Mouse (Mus musculus): ENCODE data around the gene Syt11. TPM values are rescaled to one million over a fixed set of nuclear protein-coding genes. Genes with fewer than 3 reads are reported as not detected.
"Not testable (repeated sequence)": the region's sequence is repeated elsewhere in the genome, so short reads cannot be mapped to it uniquely, and the experiment has no call there.

Gene Syt11
- polyA plus RNA-seq, 1 experiment, result 6.1 TPM

DNA sequence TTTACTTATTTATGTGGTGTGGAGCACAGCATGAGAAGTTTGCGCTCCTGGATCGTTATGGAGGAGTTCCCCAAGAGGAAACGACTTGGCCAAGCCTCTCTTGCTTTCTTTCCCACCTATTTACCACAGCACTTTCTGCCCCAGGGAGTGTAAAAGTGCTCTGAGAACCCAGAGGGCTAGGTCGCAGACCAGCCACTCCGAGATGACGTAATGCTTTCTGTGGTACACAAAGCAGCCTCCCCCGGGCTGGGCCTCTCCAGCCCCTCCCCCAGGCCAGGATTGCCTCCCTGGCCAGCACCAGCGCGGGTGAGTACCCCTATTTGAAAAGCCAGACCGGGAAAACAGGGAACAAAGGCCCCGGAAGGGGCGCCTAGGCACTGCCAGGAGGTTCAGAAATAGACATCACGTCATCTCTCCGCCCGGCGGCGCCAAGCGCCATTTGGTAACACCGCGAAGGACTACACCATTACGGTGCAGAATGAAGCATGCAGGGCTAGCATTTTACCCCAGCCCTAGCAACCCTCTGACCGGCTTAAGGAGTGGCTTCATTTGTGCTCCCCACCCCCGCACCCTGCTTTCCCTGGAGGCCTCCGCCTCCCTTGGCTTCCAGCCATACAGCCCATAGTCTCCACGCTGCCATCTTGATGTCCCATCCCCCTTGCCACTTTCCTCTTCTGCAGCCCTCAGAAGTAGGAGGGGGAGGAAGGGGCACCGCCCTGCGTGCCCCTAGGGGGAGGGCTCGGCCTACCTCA lies 3.6 kb downstream of the Syt11 start:
- H3ac ChIP-seq (ENCODE audit: control insufficient read depth, insufficient read length, low read depth); H3K79me3 ChIP-seq (ENCODE audit: low read depth); H3K4me3 ChIP-seq (ENCODE audit: insufficient read depth, poor library complexity, severe bottlenecking); H3K36me3 ChIP-seq (ENCODE audit: control insufficient read depth, insufficient read depth); H3K27me3 ChIP-seq (ENCODE audit: control insufficient read depth, insufficient read depth, insufficient read length); H3K79me2 ChIP-seq (ENCODE audit: control insufficient read depth, insufficient read depth): not testable (repeated sequence)

DNA sequence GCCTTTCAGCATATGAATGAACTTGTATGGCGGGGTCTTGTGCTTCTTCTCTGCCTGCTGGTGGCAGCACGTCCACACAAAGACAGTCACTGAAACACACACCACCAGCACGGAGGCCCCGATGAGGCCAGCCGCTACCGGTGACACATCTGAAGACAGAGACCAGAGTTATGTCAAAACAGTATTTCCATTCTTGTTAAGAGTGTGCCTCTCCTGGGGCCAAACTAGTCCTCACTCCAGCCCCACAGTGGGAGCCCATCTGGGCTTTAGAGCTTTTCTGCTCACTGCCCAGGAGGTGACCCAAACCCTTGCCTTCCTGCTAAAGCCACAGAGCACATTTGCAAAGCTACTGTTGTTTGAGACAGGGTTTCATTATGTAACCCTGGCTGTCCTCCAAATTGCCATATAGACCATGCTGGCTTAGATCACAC lies 12.5 kb downstream of the Syt11 start:
- TF ChIP-seq CEBPB (IDR thresholded peaks at IDR 0.05; ENCODE audit: low read depth), result no peak
- no peak for TF ChIP-seq MYOD1 (IDR thresholded peaks at IDR 0.05; ENCODE audit: control insufficient read depth, insufficient read length, low read depth)
- no peak for TF ChIP-seq MYOG (IDR thresholded peaks at IDR 0.05; ENCODE audit: control insufficient read depth, extremely low read depth, insufficient read length)
- TF ChIP-seq FOSL1 (IDR thresholded peaks at IDR 0.05; ENCODE audit: insufficient read depth, low read length, poor library complexity, severe bottlenecking), result no peak
- no peak for TF ChIP-seq MAX (IDR thresholded peaks at IDR 0.05)
- no peak for TF ChIP-seq USF1 (IDR thresholded peaks at IDR 0.05; ENCODE audit: low read depth)
- no peak for TF ChIP-seq CTCF (IDR thresholded peaks at IDR 0.05; ENCODE audit: control insufficient read depth, insufficient read depth, insufficient read length)
- H3K79me3 ChIP-seq (ENCODE audit: low read depth), result no peaks in the 10 kb centered on the region
- H3ac ChIP-seq (ENCODE audit: control insufficient read depth, insufficient read length, low read depth), result no peak overlapping the region
- H3K4me3 ChIP-seq (ENCODE audit: insufficient read depth, poor library complexity, severe bottlenecking), result no peak overlapping the region
- H3K27me3 ChIP-seq (ENCODE audit: control insufficient read depth, insufficient read depth, insufficient read length), result no peaks in the 10 kb centered on the region
- no peaks in the 10 kb centered on the region for H3K79me2 ChIP-seq (ENCODE audit: control insufficient read depth, insufficient read depth)
- H3K36me3 ChIP-seq (ENCODE audit: control insufficient read depth, insufficient read depth), result no peaks in the 10 kb centered on the region

DNA sequence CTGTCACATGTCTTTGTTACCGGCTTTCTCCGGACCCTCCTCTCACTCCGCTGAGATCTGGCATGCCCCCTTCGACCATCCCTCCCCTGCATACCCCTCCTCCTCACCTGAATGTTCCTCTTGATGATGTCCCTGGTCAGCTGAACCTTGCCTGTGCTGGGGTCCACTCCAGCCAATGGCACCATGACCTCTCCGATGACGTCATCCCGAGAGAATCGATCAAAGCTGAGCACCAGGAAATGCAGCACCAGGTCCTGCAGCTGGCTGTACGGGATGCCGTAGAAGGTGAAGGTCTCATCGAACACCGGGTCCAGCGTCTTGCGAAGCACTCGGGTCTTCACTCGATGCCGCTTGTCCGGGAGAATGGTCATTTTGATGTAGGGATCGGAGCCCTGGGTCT lies 13.3 kb downstream of the Syt11 start:
- H3K27me3 ChIP-seq (ENCODE audit: control insufficient read depth, insufficient read depth, insufficient read length), result no peaks in the 10 kb centered on the region
- no peak overlapping the region for H3ac ChIP-seq (ENCODE audit: control insufficient read depth, insufficient read length, low read depth)
- no peak overlapping the region for H3K4me3 ChIP-seq (ENCODE audit: insufficient read depth, poor library complexity, severe bottlenecking)
- H3K79me3 ChIP-seq (ENCODE audit: low read depth), result no peaks in the 10 kb centered on the region
- H3K79me2 ChIP-seq (ENCODE audit: control insufficient read depth, insufficient read depth), result no peaks in the 10 kb centered on the region
- TF ChIP-seq MYOD1 (IDR thresholded peaks at IDR 0.05; ENCODE audit: control insufficient read depth, insufficient read length, low read depth), result no peak
- TF ChIP-seq FOSL1 (IDR thresholded peaks at IDR 0.05; ENCODE audit: insufficient read depth, low read length, poor library complexity, severe bottlenecking), result no peak
- TF ChIP-seq MYOG (IDR thresholded peaks at IDR 0.05; ENCODE audit: control insufficient read depth, extremely low read depth, insufficient read length), result no peak
- TF ChIP-seq CEBPB (IDR thresholded peaks at IDR 0.05; ENCODE audit: low read depth), result no peak
- TF ChIP-seq CTCF (IDR thresholded peaks at IDR 0.05; ENCODE audit: control insufficient read depth, insufficient read depth, insufficient read length), result no peak
- TF ChIP-seq USF1 (IDR thresholded peaks at IDR 0.05; ENCODE audit: low read depth), result no peak
- no peak for TF ChIP-seq MAX (IDR thresholded peaks at IDR 0.05)
- H3K36me3 ChIP-seq (ENCODE audit: control insufficient read depth, insufficient read depth), result no peaks in the 10 kb centered on the region

DNA sequence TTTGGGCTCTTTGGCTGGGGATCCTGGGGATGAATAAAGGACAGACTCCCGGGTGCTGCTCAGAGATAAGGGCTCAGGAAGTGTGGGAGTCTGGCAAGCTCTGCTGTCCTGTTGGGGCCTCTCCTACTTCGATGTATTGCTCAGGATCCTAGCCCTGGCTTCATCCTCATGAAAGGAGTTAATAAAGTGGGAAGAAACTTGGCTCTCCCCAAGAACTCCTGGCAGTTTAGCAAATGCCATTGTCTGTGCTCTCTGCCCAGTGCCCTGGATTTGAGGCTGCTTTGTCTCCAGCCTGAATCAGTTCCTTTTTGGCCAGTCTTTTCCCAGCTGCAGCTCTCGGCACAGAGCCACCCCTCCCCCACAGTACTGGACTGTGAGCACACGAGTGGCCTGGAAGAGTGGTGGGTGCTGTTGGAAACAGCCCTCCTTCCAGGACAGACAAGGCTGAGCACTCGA lies 16.9 kb downstream of the Syt11 start:
- no peaks in the 10 kb centered on the region for H3K79me3 ChIP-seq (ENCODE audit: low read depth)
- no peak overlapping the region for H3ac ChIP-seq (ENCODE audit: control insufficient read depth, insufficient read length, low read depth)
- no peaks in the 10 kb centered on the region for H3K27me3 ChIP-seq (ENCODE audit: control insufficient read depth, insufficient read depth, insufficient read length)
- H3K4me3 ChIP-seq (ENCODE audit: insufficient read depth, poor library complexity, severe bottlenecking), result no peak overlapping the region
- H3K79me2 ChIP-seq (ENCODE audit: control insufficient read depth, insufficient read depth), result no peaks in the 10 kb centered on the region
- H3K36me3 ChIP-seq (ENCODE audit: control insufficient read depth, insufficient read depth), result no peaks in the 10 kb centered on the region
- no peak for TF ChIP-seq FOSL1 (IDR thresholded peaks at IDR 0.05; ENCODE audit: insufficient read depth, low read length, poor library complexity, severe bottlenecking)
- TF ChIP-seq MYOD1 (IDR thresholded peaks at IDR 0.05; ENCODE audit: control insufficient read depth, insufficient read length, low read depth), result no peak
- no peak for TF ChIP-seq CEBPB (IDR thresholded peaks at IDR 0.05; ENCODE audit: low read depth)
- TF ChIP-seq USF1 (IDR thresholded peaks at IDR 0.05; ENCODE audit: low read depth), result no peak
- no peak for TF ChIP-seq CTCF (IDR thresholded peaks at IDR 0.05; ENCODE audit: control insufficient read depth, insufficient read depth, insufficient read length)
- TF ChIP-seq MAX (IDR thresholded peaks at IDR 0.05), result no peak
- no peak for TF ChIP-seq MYOG (IDR thresholded peaks at IDR 0.05; ENCODE audit: control insufficient read depth, extremely low read depth, insufficient read length)

DNA sequence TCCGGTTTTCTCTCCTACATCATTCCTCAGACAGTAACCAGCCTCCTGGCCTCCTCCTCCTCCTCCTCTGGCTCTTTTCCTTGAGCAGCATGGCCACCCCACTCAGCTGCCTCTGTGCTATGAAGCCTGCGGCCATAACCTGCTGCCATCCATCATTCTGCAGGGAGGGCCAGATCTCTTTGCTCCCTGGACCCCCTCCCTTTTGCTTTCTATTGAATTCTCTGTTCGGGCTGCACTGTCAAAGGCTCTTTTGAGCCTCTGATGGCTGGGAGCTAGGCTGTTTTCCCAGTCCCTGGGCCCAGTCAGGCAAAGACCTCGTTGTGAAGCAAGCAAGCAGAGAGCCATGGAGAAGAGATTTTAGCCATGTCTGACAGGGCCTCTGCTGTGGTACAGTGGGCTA lies 18.7 kb downstream of the Syt11 start:
- Histone ChIP-seq H3K27me3 (ENCODE audit: control insufficient read depth, insufficient read depth, insufficient read length) (no peaks in the 10 kb centered on the region), H3K79me2 (ENCODE audit: control insufficient read depth, insufficient read depth) (no peaks in the 10 kb centered on the region), H3K79me3 (ENCODE audit: low read depth) (no peaks in the 10 kb centered on the region), H3ac (ENCODE audit: control insufficient read depth, insufficient read length, low read depth) (no peak overlapping the region), H3K36me3 (ENCODE audit: control insufficient read depth, insufficient read depth) (no peaks in the 10 kb centered on the region), H3K4me3 (ENCODE audit: insufficient read depth, poor library complexity, severe bottlenecking) (no peak overlapping the region)
- TF ChIP-seq CEBPB (IDR thresholded peaks at IDR 0.05; ENCODE audit: low read depth) (no peak), USF1 (IDR thresholded peaks at IDR 0.05; ENCODE audit: low read depth) (no peak), FOSL1 (IDR thresholded peaks at IDR 0.05; ENCODE audit: insufficient read depth, low read length, poor library complexity, severe bottlenecking) (no peak)

DNA sequence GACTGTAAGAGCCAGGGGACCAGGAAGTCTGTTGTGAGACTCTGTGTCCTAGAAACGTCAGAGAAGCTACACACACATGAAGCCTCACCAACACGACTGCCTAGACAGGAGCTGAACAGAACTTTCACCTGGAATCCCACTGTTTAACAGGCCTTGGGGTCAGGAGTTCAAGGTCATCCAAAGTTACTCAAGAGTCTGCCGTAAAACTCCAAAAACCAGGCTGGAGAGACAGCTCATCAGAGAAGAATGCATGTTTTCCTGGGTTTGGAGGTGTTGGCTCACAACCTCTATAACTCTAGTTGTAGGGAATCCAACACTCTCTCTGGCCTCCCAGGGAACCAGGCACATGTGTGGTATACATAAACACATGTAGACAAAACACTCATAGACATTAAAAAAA lies 19.4 kb downstream of the Syt11 start:
- H3K4me3 ChIP-seq (ENCODE audit: insufficient read depth, poor library complexity, severe bottlenecking), result no peak overlapping the region
- H3K79me2 ChIP-seq (ENCODE audit: control insufficient read depth, insufficient read depth), result no peaks in the 10 kb centered on the region
- no peaks in the 10 kb centered on the region for H3K27me3 ChIP-seq (ENCODE audit: control insufficient read depth, insufficient read depth, insufficient read length)
- no peaks in the 10 kb centered on the region for H3K36me3 ChIP-seq (ENCODE audit: control insufficient read depth, insufficient read depth)
- H3ac ChIP-seq (ENCODE audit: control insufficient read depth, insufficient read length, low read depth), result no peak overlapping the region
- TF ChIP-seq USF1 (IDR thresholded peaks at IDR 0.05; ENCODE audit: low read depth) (no peak), MYOD1 (IDR thresholded peaks at IDR 0.05; ENCODE audit: control insufficient read depth, insufficient read length, low read depth) (no peak), MAX (IDR thresholded peaks at IDR 0.05) (no peak), MYOG (IDR thresholded peaks at IDR 0.05; ENCODE audit: control insufficient read depth, extremely low read depth, insufficient read length) (no peak), FOSL1 (IDR thresholded peaks at IDR 0.05; ENCODE audit: insufficient read depth, low read length, poor library complexity, severe bottlenecking) (no peak), CTCF (IDR thresholded peaks at IDR 0.05; ENCODE audit: control insufficient read depth, insufficient read depth, insufficient read length) (no peak), CEBPB (IDR thresholded peaks at IDR 0.05; ENCODE audit: low read depth) (no peak)
- no peaks in the 10 kb centered on the region for H3K79me3 ChIP-seq (ENCODE audit: low read depth)
